Mouse (Mus musculus) hindbrain, embryonic 10.5 days (tissue): ENCODE data around the gene Eppin. TPM values are rescaled to one million over a fixed set of nuclear protein-coding genes. Genes with fewer than 3 reads are reported as not detected.
A peak's percentile ranks its signal among the peaks of the same experiment; 100 is the strongest.

ENCODE experiments used
- DNase-seq: peaks from one replicate; pipeline ENCODE4 v3.0.0-alpha.2; 2017; ENCODE audit warnings: low spot score
- H3K27ac ChIP-seq: fragments of 300-500 bp; sonication (generic); 2 replicates; pipeline ENCODE4 v1.5.1; 2016; ENCODE audit warnings: mild to moderate bottlenecking, moderate library complexity
- H3K27me3 ChIP-seq: fragments of 300-500 bp; sonication (generic); 2 replicates; pipeline ENCODE4 v1.6.1; 2016; ENCODE audit warnings: mild to moderate bottlenecking; ENCODE audit not compliant: poor library complexity, insufficient read depth, severe bottlenecking
- H3K36me3 ChIP-seq: fragments of 300-500 bp; sonication (generic); 2 replicates; pipeline ENCODE4 v1.6.1; 2016; ENCODE audit warnings: mild to moderate bottlenecking, moderate library complexity
- H3K4me1 ChIP-seq: fragments of 300-500 bp; sonication (generic); replicated peaks from 2 replicates; pipeline ENCODE4 v1.6.1; 2016; ENCODE audit warnings: mild to moderate bottlenecking
- H3K4me3 ChIP-seq: fragments of 300-500 bp; sonication (generic); 2 replicates; pipeline ENCODE4 v1.5.1; 2016; ENCODE audit warnings: mild to moderate bottlenecking, moderate library complexity
- H3K9me3 ChIP-seq: fragments of 300-500 bp; sonication (generic); 2 replicates; pipeline ENCODE4 v1.6.1; 2016; ENCODE audit warnings: mild to moderate bottlenecking, moderate library complexity
- WGBS: fragments of 180-500 bp; shearing (Covaris S2); methylation state at CpG from one replicate; pipeline ENCODE4 v1.1.7; 2016; 5-methylcytosine and 5-hydroxymethylcytosine counted together
- polyA plus RNA-seq: library from polyadenylated mRNA; unstranded; fragments of >200 nt; fragmentation: Nextera tagmentation; extraction: Ambion mirVana; gene quantifications from 2 replicates; pipeline ENCODE4 v1.2.1, GENCODE M21; 2016

Eppin gene
- polyA plus RNA-seq, 1 experiment from 2014 or later, result not detected

- Histone ChIP-seq H3K9me3 (no peaks in the 10 kb centered on the region), H3K4me3 (no peak overlapping the region), H3K27me3 (no peaks in the 10 kb centered on the region), H3K36me3 (no peaks in the 10 kb centered on the region), H3K4me1 (peaks cover 15% of the 10 kb centered on the region), H3K27ac (no peak overlapping the region)
- 79% methylated on average over 2 of the region's 2 CpGs for WGBS
- no peak for DNase-seq
Measured at GRCm38 (mm10) chr2:164550895-164551269, 42.5 kb downstream of the Eppin start.

GRCm38 (mm10) chr2:164549963-164550894, 43.2 kb downstream of the Eppin start:
- Histone ChIP-seq H3K9me3 (no peaks in the 10 kb centered on the region), H3K4me1 (peaks cover 15% of the 10 kb centered on the region), H3K27ac (no peak overlapping the region), H3K27me3 (no peaks in the 10 kb centered on the region), H3K36me3 (no peaks in the 10 kb centered on the region), H3K4me3 (0 out of 2 replicates have a peak overlapping the region, but pooled peaks have one; percentile 7)
- DNase-seq, result no peak
- WGBS, result 19% methylated on average over 10 of the region's 10 CpGs

- no peaks in the 10 kb centered on the region for H3K36me3 ChIP-seq
- H3K27me3 ChIP-seq, result no peaks in the 10 kb centered on the region
- no peak overlapping the region for H3K4me3 ChIP-seq
- no peak for DNase-seq
- H3K27ac ChIP-seq, result no peak overlapping the region
- no peaks in the 10 kb centered on the region for H3K9me3 ChIP-seq
- peaks cover 15% of the 10 kb centered on the region for H3K4me1 ChIP-seq
- WGBS, result 51% methylated on average over 4 of the region's 4 CpGs
Measured at GRCm38 (mm10) chr2:164549338-164549737, 44.1 kb downstream of the Eppin start.

- 50% methylated on average over 5 of the region's 5 CpGs for WGBS
Measured at GRCm38 (mm10) chr2:164544454-164545097, 48.8 kb downstream of the Eppin start.

GRCm38 (mm10) chr2:164543745-164544144, 49.6 kb downstream of the Eppin start:
- no peaks in the 10 kb centered on the region for H3K27me3 ChIP-seq
- DNase-seq, result no peak
- WGBS, result 70% methylated on average over 2 of the region's 2 CpGs
- no peak overlapping the region for H3K4me3 ChIP-seq
- H3K9me3 ChIP-seq, result no peaks in the 10 kb centered on the region
- H3K4me1 ChIP-seq, result no peaks in the 10 kb centered on the region; the same call in 1 of the 2 replicates
- no peaks in the 10 kb centered on the region for H3K36me3 ChIP-seq
- H3K27ac ChIP-seq, result no peak overlapping the region

More at GRCm38 (mm10) chr2:164544454-164545097, 48.8 kb downstream of the Eppin start:
- no peaks in the 10 kb centered on the region for H3K36me3 ChIP-seq
- no peak overlapping the region for H3K4me3 ChIP-seq
- no peaks in the 10 kb centered on the region for H3K27me3 ChIP-seq
- peaks cover 3% of the 10 kb centered on the region for H3K4me1 ChIP-seq
- no peak overlapping the region for H3K27ac ChIP-seq
- DNase-seq, result no peak
- H3K9me3 ChIP-seq, result no peaks in the 10 kb centered on the region

- no peaks in the 10 kb centered on the region; the same call in 1 of the 2 replicates for H3K4me1 ChIP-seq
Measured at GRCm38 (mm10) chr2:164542598-164542997, 50.8 kb downstream of the Eppin start.

GRCm38 (mm10) chr2:164542132-164542531, 51.3 kb downstream of the Eppin start:
- WGBS, result 79% methylated on average over 5 of the region's 5 CpGs

More at GRCm38 (mm10) chr2:164542598-164542997, 50.8 kb downstream of the Eppin start:
- whole genome bisulfite sequencing, result 90% methylated on average over 7 of the region's 7 CpGs
- no peak overlapping the region for H3K4me3 ChIP-seq
- H3K9me3 ChIP-seq, result no peaks in the 10 kb centered on the region
- H3K36me3 ChIP-seq, result no peaks in the 10 kb centered on the region
- DNase-seq, result no peak
- H3K27me3 ChIP-seq, result no peaks in the 10 kb centered on the region
- no peak overlapping the region for H3K27ac ChIP-seq

GRCm38 (mm10) chr2:164540652-164541427, 52.6 kb downstream of the Eppin start:
- Histone ChIP-seq H3K4me3 (no peak overlapping the region), H3K27ac (no peak overlapping the region)
- 49% methylated on average over 8 of the region's 8 CpGs for whole genome bisulfite sequencing

More at GRCm38 (mm10) chr2:164542132-164542531, 51.3 kb downstream of the Eppin start:
- Histone ChIP-seq H3K4me3 (no peak overlapping the region), H3K9me3 (no peaks in the 10 kb centered on the region), H3K27ac (no peak overlapping the region), H3K36me3 (no peaks in the 10 kb centered on the region), H3K4me1 (no peaks in the 10 kb centered on the region; the same call in 1 of the 2 replicates), H3K27me3 (no peaks in the 10 kb centered on the region)
- DNase-seq, result no peak

More at GRCm38 (mm10) chr2:164540652-164541427, 52.6 kb downstream of the Eppin start:
- no peaks in the 10 kb centered on the region for H3K9me3 ChIP-seq
- H3K36me3 ChIP-seq, result no peaks in the 10 kb centered on the region
- H3K27me3 ChIP-seq, result no peaks in the 10 kb centered on the region
- no peaks in the 10 kb centered on the region; the same call in 1 of the 2 replicates for H3K4me1 ChIP-seq
- no peak for DNase-seq

Other genes with a start within 250 kb of the Eppin start
- gene Slpi, start 204.5 kb downstream of the Eppin start, polyA plus RNA-seq, result 0.31 TPM in 1 of 2 replicates, not detected in the other
- 0.02 TPM in 1 of 2 replicates, not detected in the other for gene Rbpjl, start 190.5 kb downstream of the Eppin start, polyA plus RNA-seq
- gene Matn4, start 188.4 kb downstream of the Eppin start, polyA plus RNA-seq, result 0.35 and 0.72 TPM in 2 replicates
- gene Sdc4, start 149.7 kb downstream of the Eppin start, polyA plus RNA-seq, result 14.8 and 18.0 TPM in 2 replicates
- gene Sys1, start 136.6 kb downstream of the Eppin start, polyA plus RNA-seq, result 61.5 and 76.4 TPM in 2 replicates
- gene Gm20458, start 132.6 kb downstream of the Eppin start, polyA plus RNA-seq, result 4.4 and 4.5 TPM in 2 replicates
- gene Trp53tg5, start 119.9 kb downstream of the Eppin start, polyA plus RNA-seq, result not detected in 2 replicates
- 1.9 and 3.3 TPM in 2 replicates for gene Dbndd2, start 107.5 kb downstream of the Eppin start, polyA plus RNA-seq
- gene Pigt, start 96.1 kb downstream of the Eppin start, polyA plus RNA-seq, result 39.7 and 48.8 TPM in 2 replicates
- gene Wfdc2, start 31.2 kb downstream of the Eppin start, polyA plus RNA-seq, result 27.6 and 64.4 TPM in 2 replicates
- gene Spint3, start 20.1 kb downstream of the Eppin start, polyA plus RNA-seq, result not detected in 2 replicates
- not detected in 2 replicates for gene Wfdc6a, start 8.1 kb downstream of the Eppin start, polyA plus RNA-seq
- gene Wfdc6b, start 19.9 kb upstream of the Eppin start, polyA plus RNA-seq, result not detected in 2 replicates
- gene Wfdc8, start 20.0 kb upstream of the Eppin start, polyA plus RNA-seq, result not detected in 2 replicates
- not detected in 2 replicates for gene Wfdc16, start 45.2 kb upstream of the Eppin start, polyA plus RNA-seq
- 0.51 TPM in 1 of 2 replicates, not detected in the other for gene Wfdc10, start 62.5 kb upstream of the Eppin start, polyA plus RNA-seq
- gene Wfdc9, start 63.0 kb upstream of the Eppin start, polyA plus RNA-seq, result not detected in 2 replicates
- not detected in 2 replicates for gene Wfdc11, start 80.5 kb upstream of the Eppin start, polyA plus RNA-seq
- 0.15 TPM in 1 of 2 replicates, not detected in the other for gene Wfdc13, start 91.5 kb upstream of the Eppin start, polyA plus RNA-seq
- gene Spint4, start 104.9 kb upstream of the Eppin start, polyA plus RNA-seq, result not detected in 2 replicates
- gene Spint5, start 121.7 kb upstream of the Eppin start, polyA plus RNA-seq, result not detected in 2 replicates
- 0.85 and 1.4 TPM in 2 replicates for gene Wfdc3, start 152.3 kb upstream of the Eppin start, polyA plus RNA-seq
- 81.3 and 87.4 TPM in 2 replicates for gene Dnttip1, start 152.4 kb upstream of the Eppin start, polyA plus RNA-seq
- gene Ube2c, start 176.3 kb upstream of the Eppin start, polyA plus RNA-seq, result 588 and 602 TPM in 2 replicates
- not detected in 2 replicates for gene Tnnc2, start 186.4 kb upstream of the Eppin start, polyA plus RNA-seq
- gene Snx21, start 192.2 kb upstream of the Eppin start, polyA plus RNA-seq, result 10.8 and 13.7 TPM in 2 replicates
- 16.5 and 17.7 TPM in 2 replicates for gene Acot8, start 211.3 kb upstream of the Eppin start, polyA plus RNA-seq
- gene Zswim3, start 211.5 kb upstream of the Eppin start, polyA plus RNA-seq, result 9.3 and 12.4 TPM in 2 replicates
- 25.1 and 27.5 TPM in 2 replicates for gene Zswim1, start 229.1 kb upstream of the Eppin start, polyA plus RNA-seq
- not detected in 2 replicates for gene Spata25, start 234.9 kb upstream of the Eppin start, polyA plus RNA-seq
- 98.2 and 104 TPM in 2 replicates for gene Ctsa, start 239.3 kb upstream of the Eppin start, polyA plus RNA-seq
- gene Neurl2, start 239.9 kb upstream of the Eppin start, polyA plus RNA-seq, result 4.3 and 5.1 TPM in 2 replicates